Mouse (Mus musculus) hindbrain, embryonic 12.5 days (tissue): ENCODE data around the gene Eif6. TPM values are rescaled to one million over a fixed set of nuclear protein-coding genes. Genes with fewer than 3 reads are reported as not detected.

Experiments
- ATAC-seq: fragments of 200-750 bp; cut with Nextera tagmentation; 2 replicates; pipeline ENCODE4 v1.8.0; 2017; ENCODE audit warnings: moderate TSS enrichment; ENCODE audit not compliant: low FRiP score
- H3K27ac ChIP-seq: fragments of 300-500 bp; sonication (generic); 2 replicates; pipeline ENCODE4 v1.5.1; 2016; ENCODE audit warnings: mild to moderate bottlenecking
- H3K27me3 ChIP-seq: fragments of 300-500 bp; sonication (generic); 2 replicates; pipeline ENCODE4 v1.6.1; 2016; ENCODE audit warnings: mild to moderate bottlenecking
- H3K36me3 ChIP-seq: fragments of 300-500 bp; sonication (generic); 2 replicates; pipeline ENCODE4 v1.6.1; 2016; ENCODE audit warnings: mild to moderate bottlenecking
- H3K4me1 ChIP-seq: fragments of 300-500 bp; sonication (generic); 2 replicates; pipeline ENCODE4 v1.6.1; 2016
- H3K4me2 ChIP-seq: fragments of 300-500 bp; sonication (generic); replicated peaks from 2 replicates; pipeline ENCODE4 v1.6.1; 2016; ENCODE audit warnings: mild to moderate bottlenecking
- H3K4me3 ChIP-seq: fragments of 300-500 bp; sonication (generic); 2 replicates; pipeline ENCODE4 v1.5.1; 2016; ENCODE audit warnings: mild to moderate bottlenecking
- H3K9ac ChIP-seq: fragments of 300-500 bp; sonication (generic); 2 replicates; pipeline ENCODE4 v1.6.1; 2016; ENCODE audit warnings: mild to moderate bottlenecking, moderate library complexity
- H3K9me3 ChIP-seq: fragments of 300-500 bp; sonication (generic); replicated peaks from 2 replicates; pipeline ENCODE4 v1.6.1; 2016; ENCODE audit warnings: mild to moderate bottlenecking
- WGBS: fragments of 180-500 bp; shearing (Covaris S2); methylation state at CpG from one replicate; pipeline ENCODE4 v1.1.7; 2016; 5-methylcytosine and 5-hydroxymethylcytosine counted together
- polyA plus RNA-seq: library from polyadenylated mRNA; unstranded; fragments of >200 nt; fragmentation: Nextera tagmentation; extraction: Ambion mirVana; gene quantifications from 2 replicates; pipeline ENCODE4 v1.2.1, GENCODE M21; 2016

The Eif6 gene
- polyA plus RNA-seq, 1 experiment from 2014 or later, result 151 TPM

DNA sequence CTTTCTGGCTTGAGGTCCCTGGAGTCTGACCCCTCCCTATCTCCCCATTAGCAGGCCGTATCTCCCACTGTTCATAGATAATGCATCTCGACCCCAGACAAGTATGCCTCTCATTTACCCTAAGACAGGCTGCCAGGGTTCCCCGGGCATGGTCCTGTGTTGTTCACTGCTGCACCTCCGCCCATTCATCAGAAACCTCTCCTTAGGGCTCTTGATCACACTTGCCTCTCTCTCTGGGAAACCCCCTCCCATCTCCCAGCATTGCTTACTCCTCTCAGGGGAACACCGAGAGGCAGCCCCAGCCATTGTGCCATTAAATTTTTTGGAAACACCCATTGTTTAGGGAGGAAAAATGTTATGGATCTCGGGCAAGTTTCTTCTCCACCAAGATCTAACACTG is 48.7 kb downstream of the Eif6 start:
- 46% methylated on average over 6 of the region's 6 CpGs for WGBS
- H3K36me3 ChIP-seq, result no peaks in the 10 kb centered on the region
- H3K9ac ChIP-seq, result no peak overlapping the region
- no peak overlapping the region for H3K27ac ChIP-seq
- H3K9me3 ChIP-seq, result no peaks in the 10 kb centered on the region
- H3K4me3 ChIP-seq, result no peak overlapping the region
- peaks cover 30% of the 10 kb centered on the region for H3K4me1 ChIP-seq
- peaks cover 33% of the 10 kb centered on the region for H3K27me3 ChIP-seq
- peak overlapping the region; percentile 30 for H3K4me2 ChIP-seq
- no peak for ATAC-seq

DNA sequence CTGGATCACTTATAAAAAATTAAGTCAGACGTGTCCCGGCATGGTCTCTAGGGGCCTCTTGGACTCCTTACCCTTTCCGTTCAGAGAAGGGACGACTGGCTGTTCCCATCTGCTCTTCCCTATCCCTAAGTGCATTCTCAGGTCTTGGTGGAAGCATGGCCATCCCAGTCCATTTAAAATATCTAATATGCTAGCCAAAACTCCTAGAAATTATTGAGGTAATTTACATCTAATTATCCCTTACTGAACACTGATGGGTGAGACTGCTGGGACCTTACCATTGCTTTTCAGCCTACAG is 49.1 kb downstream of the Eif6 start:
- WGBS, result 64% methylated on average over 4 of the region's 4 CpGs
- peaks cover 35% of the 10 kb centered on the region for H3K27me3 ChIP-seq
- peak overlapping the region; percentile 30 for H3K4me2 ChIP-seq
- H3K9ac ChIP-seq, result no peak overlapping the region
- no peaks in the 10 kb centered on the region for H3K36me3 ChIP-seq
- peaks cover 30% of the 10 kb centered on the region for H3K4me1 ChIP-seq
- no peaks in the 10 kb centered on the region for H3K9me3 ChIP-seq
- no peak for ATAC-seq
- no peak overlapping the region for H3K4me3 ChIP-seq
- H3K27ac ChIP-seq, result no peak overlapping the region

DNA sequence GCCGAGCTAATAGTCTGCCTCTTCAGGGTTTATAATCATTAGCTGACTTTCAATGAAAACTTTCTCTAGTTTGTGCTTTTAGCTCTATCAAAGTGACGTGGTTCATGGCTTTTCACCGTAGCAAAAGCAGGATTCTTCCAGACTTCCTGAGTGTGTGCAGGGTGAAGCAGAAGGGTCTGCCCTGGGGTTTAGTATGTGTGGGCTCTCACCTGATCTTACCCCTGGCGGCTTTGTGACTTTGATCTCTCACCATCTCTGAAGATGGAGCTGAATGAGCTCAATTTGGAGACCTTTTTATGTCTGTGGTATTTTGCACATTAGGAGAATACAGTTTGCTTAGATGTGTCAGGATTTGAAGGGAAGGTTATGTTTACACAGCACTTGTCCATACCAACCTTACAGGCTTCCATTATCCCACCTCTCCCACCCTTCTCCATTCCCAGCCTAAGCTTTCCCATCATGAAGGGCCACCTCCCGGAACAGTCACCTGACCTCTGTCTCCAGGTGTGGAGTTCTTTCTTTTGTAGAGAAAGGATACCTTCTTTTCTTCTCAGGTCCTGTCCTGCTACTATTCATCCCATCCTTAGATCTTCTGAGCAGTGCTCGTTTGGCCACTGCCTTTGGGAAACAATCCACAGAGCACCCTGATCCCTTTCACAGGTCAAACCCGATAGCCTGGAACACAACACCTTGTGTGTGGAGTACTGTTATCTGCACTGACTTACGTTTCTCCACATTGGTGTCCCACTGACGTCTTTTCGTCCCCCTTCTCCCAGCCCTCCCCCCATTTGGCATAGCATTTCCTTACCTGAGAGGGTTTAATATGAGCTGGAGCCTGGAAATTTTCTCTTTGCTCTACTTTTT is 49.7 kb downstream of the Eif6 start:
- Histone ChIP-seq H3K36me3 (no peaks in the 10 kb centered on the region), H3K4me3 (no peak overlapping the region), H3K9ac (0 out of 2 replicates have a peak overlapping the region, but pooled peaks have one; percentile 14), H3K27ac (no peak overlapping the region), H3K4me1 (peaks cover 30% of the 10 kb centered on the region), H3K4me2 (peak overlapping the region; percentile 30; the same call in 1 of the 2 replicates), H3K27me3 (peaks cover 35% of the 10 kb centered on the region), H3K9me3 (no peaks in the 10 kb centered on the region)
- no peak for ATAC-seq
- WGBS, result 72% methylated on average over 10 of the region's 10 CpGs

DNA sequence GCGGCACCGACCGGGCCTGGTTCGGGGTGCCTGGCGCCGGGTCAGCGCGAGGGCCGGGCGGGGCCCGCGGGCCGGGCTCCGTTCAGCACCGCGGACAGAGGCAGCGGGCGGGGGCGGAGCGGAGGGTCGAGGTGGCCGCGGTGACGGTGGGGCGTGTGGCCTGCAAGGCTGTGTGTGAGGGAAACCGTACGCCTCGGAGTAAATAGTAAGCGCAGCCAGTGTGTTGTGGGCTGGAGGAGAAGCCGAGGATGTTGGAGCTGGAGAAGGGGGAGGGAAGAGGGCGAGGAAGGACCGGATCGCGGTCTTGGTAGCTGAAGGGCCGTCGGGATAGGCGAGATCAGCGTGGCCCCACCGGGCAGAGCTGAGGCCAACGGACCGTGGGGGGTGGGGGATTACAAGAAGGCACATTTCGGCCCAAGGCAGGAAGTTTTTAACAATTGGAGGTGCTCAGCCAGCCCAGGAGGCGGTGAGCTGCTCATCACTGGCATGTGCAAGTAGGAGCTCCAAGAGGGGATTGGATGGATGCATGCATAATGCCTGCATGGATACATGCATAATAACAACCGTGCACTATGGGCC is 51.0 kb downstream of the Eif6 start:
- Histone ChIP-seq H3K9ac (peak overlapping the region; percentile 90), H3K9me3 (no peaks in the 10 kb centered on the region), H3K4me1 (peaks cover 30% of the 10 kb centered on the region), H3K36me3 (no peaks in the 10 kb centered on the region), H3K4me3 (peak overlapping the region; percentile 74), H3K4me2 (peak overlapping the region; percentile 84), H3K27ac (peak overlapping the region; percentile 87), H3K27me3 (peaks cover 35% of the 10 kb centered on the region)
- 1% methylated on average over 43 of the region's 44 CpGs for whole genome bisulfite sequencing
- ATAC-seq, result peak; percentile 71

DNA sequence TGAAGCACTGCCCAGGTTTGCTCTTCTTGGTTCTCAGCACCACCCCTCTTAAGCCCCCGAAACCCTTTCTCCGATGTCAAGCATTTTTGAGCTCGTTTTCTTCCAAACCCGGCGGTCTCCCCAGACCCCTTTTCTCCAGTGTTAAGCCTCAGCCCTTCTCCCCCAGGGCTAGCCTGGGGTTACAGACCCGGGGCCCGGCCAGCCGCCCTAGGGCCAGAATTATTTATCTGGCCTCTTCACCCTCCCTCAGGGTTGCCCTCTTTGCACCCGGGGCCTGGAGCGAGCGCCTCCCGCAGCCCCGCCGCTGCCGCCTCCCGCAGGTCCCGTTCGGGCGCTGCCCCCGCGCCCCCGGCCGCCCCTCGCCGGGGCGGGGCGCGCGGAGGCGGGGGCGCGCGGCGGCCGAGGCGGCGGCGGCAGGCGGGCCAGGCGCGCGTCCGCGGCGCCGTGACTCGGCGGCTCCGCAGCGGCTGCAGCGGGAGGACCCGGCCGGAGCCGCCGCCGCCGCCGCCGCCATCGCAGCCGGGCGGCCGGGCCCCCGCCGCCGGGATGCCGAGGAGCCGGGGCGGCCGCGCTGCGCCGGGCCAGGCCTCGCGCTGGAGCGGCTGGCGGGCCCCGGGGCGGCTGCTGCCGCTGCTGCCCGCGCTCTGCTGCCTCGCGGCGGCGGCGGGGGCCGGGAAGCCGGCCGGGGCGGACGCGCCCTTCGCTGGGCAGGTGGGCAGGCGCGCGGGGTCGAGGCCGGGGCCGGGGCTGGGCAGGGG is 51.6 kb downstream of the Eif6 start, which contains the start of gene Mmp24:
TSS of gene Mmp24 (plus strand) at position 416 of the 758 bp plus-strand sequence.
- Histone ChIP-seq H3K27ac (peak within 1 kb of the TSS; percentile 87), H3K9me3 (no peaks in the 10 kb centered on the region), H3K27me3 (peaks cover 35% of the 10 kb centered on the region), H3K4me2 (peak within 1 kb of the TSS; percentile 84), H3K36me3 (no peaks in the 10 kb centered on the region), H3K4me3 (peak within 1 kb of the TSS; percentile 74), H3K4me1 (peaks cover 30% of the 10 kb centered on the region), H3K9ac (peak within 1 kb of the TSS; percentile 90)
- no peak for ATAC-seq
- 2% methylated on average over 66 of the region's 100 CpGs for WGBS

DNA sequence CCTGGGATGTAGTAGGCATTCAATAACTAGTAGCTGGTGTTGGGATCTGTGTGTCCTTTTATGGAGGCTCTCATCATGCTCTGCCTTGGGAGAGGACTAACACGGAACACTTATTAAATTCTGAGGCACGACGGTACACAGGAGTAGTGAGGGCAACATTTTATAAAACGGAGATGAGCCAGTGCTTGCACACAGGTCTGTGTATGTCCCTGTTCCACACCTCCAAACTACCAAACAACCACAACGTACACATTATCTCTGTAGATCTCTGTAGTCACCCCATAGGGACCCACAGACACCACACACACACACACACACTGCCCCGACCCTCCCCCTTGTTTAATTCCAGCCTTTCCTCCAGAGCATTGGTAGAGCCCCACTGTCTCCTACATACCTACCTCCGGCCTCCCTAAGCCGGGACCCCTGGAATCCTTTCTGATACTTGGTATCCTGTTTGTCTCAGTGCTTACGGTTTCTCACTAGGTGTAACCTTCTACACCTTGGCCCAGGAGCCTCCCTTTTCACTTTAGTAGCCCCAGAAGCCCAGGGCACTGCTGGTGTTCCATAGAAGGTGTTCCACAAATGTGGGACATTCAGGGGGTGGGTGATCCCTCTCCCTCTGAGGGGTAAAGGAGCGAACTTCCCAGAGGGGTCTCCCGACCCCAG is 52.3 kb downstream of the Eif6 start:
- 61% methylated on average over 11 of the region's 11 CpGs for WGBS
- ATAC-seq, result no peak
- Histone ChIP-seq H3K4me1 (peaks cover 30% of the 10 kb centered on the region), H3K9me3 (no peaks in the 10 kb centered on the region), H3K27ac (0 out of 2 replicates have a peak overlapping the region, but pooled peaks have one; percentile 12), H3K27me3 (peaks cover 31% of the 10 kb centered on the region), H3K4me2 (peak overlapping the region; percentile 84; the same call in 1 of the 2 replicates), H3K36me3 (no peaks in the 10 kb centered on the region), H3K4me3 (peak overlapping the region; percentile 74), H3K9ac (no peak overlapping the region)

DNA sequence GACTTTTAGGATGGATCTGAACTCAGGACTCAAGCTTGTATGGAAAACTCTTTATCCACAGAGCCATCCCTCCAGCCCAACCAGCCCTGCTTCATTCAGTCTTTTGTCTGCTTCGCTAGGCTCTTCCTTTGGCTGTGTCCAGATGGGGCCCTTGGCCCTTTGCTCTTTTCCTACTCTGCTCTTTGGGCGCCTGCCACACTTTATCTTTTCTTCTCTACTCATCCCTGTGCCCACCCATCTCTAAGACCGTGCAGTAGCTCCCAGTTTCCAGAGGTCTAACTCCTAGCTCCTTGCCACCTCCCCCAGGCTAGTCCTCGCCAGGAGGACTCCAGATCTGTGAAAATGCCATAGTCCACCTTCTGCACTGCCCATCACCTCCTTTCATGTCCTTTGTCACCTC is 53.1 kb downstream of the Eif6 start:
- 60% methylated on average over 4 of the region's 4 CpGs for WGBS
- peaks cover 35% of the 10 kb centered on the region for H3K27me3 ChIP-seq

More for the DNA sequence above, 53.1 kb downstream of the Eif6 start:
- H3K4me2 ChIP-seq, result no peak overlapping the region
- no peak overlapping the region for H3K27ac ChIP-seq
- no peaks in the 10 kb centered on the region for H3K36me3 ChIP-seq
- no peaks in the 10 kb centered on the region for H3K9me3 ChIP-seq
- H3K4me1 ChIP-seq, result peaks cover 24% of the 10 kb centered on the region
- H3K4me3 ChIP-seq, result no peak overlapping the region
- no peak for ATAC-seq
- no peak overlapping the region for H3K9ac ChIP-seq

Other genes starting within 250 kb of the Eif6 start
- 17.0 and 18.3 TPM in 2 replicates for gene Gss, start 234.1 kb downstream of the Eif6 start, polyA plus RNA-seq
- 0.61 and 1.6 TPM in 2 replicates for gene Myh7b, start 215.7 kb downstream of the Eif6 start, polyA plus RNA-seq
- gene Trpc4ap, start 134.5 kb downstream of the Eif6 start, polyA plus RNA-seq, result 190 and 204 TPM in 2 replicates
- gene Edem2, start 97.5 kb downstream of the Eif6 start, polyA plus RNA-seq, result 37.3 and 38.5 TPM in 2 replicates
- not detected in 2 replicates for gene Gm17581, start 91.1 kb downstream of the Eif6 start, polyA plus RNA-seq
- 3.4 and 4.1 TPM in 2 replicates for gene Procr, start 75.8 kb downstream of the Eif6 start, polyA plus RNA-seq
- gene Mmp24, start 51.6 kb downstream of the Eif6 start, polyA plus RNA-seq, result 5.3 and 6.0 TPM in 2 replicates
- gene BC029722, start 7.5 kb downstream of the Eif6 start, polyA plus RNA-seq, result 17.1 and 17.3 TPM in 2 replicates
- gene Fam83c, start 7.9 kb upstream of the Eif6 start, polyA plus RNA-seq, result 0.41 and 0.46 TPM in 2 replicates
- 65.5 and 70.0 TPM in 2 replicates for gene Uqcc1, start 103.4 kb upstream of the Eif6 start, polyA plus RNA-seq
- gene Gm15557, start 113.8 kb upstream of the Eif6 start, polyA plus RNA-seq, result not detected in 2 replicates
- gene Gdf5, start 118.4 kb upstream of the Eif6 start, polyA plus RNA-seq, result 3.6 and 3.8 TPM in 2 replicates
- gene Cep250, start 129.5 kb upstream of the Eif6 start, polyA plus RNA-seq, result 26.9 and 27.7 TPM in 2 replicates
- gene 6430550D23Rik, start 181.1 kb upstream of the Eif6 start, polyA plus RNA-seq, result 1.7 and 2.4 TPM in 2 replicates
- 230 and 257 TPM in 2 replicates for gene Ergic3, start 181.1 kb upstream of the Eif6 start, polyA plus RNA-seq
- 0.37 TPM in 1 of 2 replicates, not detected in the other for gene Fer1l4, start 226.0 kb upstream of the Eif6 start, polyA plus RNA-seq
- 7.5 and 7.9 TPM in 2 replicates for gene Spag4, start 238.2 kb upstream of the Eif6 start, polyA plus RNA-seq